8 mouse cellular contexts compared by ENCODE assay signal in genomic region chr5:113081439-113081838, GRCm38 (mm10). TPM values are rescaled to one million over a fixed set of nuclear protein-coding genes. Genes with fewer than 3 reads are reported as not detected.
DNase-seq lines count a peak whose midpoint lies in the region; ATAC-seq and TF ChIP-seq lines count a peak whose summit lies in the region.

Crybb3 (minus strand) TSS chr5:113081584.

- H3K27me3 ChIP-seq in midbrain, postnatal 0 days (ENCODE audit: insufficient read depth, low read length) = no peaks in the 10 kb centered on the region
- no peaks in the 10 kb centered on the region for H3K27me3 ChIP-seq in midbrain, embryonic 15.5 days (replicated peaks)
- peaks cover 15% of the 10 kb centered on the region for H3K27me3 ChIP-seq in heart, embryonic 15.5 days
- H3K27me3 ChIP-seq in midbrain, embryonic 16.5 days (ENCODE audit: control insufficient read depth, insufficient read depth, low read depth, low read length) = no peaks in the 10 kb centered on the region

- H3K4me3 ChIP-seq in midbrain, postnatal 0 days (ENCODE audit: low read depth, low read length) = no peak within 1 kb of the TSS
- H3K4me3 ChIP-seq in midbrain, embryonic 15.5 days = no peak within 1 kb of the TSS
- no peak within 1 kb of the TSS for H3K4me3 ChIP-seq in heart, embryonic 15.5 days
- no peak within 1 kb of the TSS for H3K4me3 ChIP-seq in midbrain, embryonic 16.5 days (ENCODE audit: low read depth, low read length)

- no peaks in the 10 kb centered on the region for H3K36me3 ChIP-seq in midbrain, postnatal 0 days (ENCODE audit: insufficient read depth, low read length)
- no peaks in the 10 kb centered on the region for H3K36me3 ChIP-seq in midbrain, embryonic 15.5 days (replicated peaks)
- no peaks in the 10 kb centered on the region for H3K36me3 ChIP-seq in heart, embryonic 15.5 days
- no peaks in the 10 kb centered on the region for H3K36me3 ChIP-seq in midbrain, embryonic 16.5 days (ENCODE audit: control insufficient read depth, insufficient read depth, low read length)

- H3K4me2 ChIP-seq in midbrain, postnatal 0 days (ENCODE audit: low read depth, low read length, poor library complexity, severe bottlenecking) = no peak within 1 kb of the TSS
- no peak within 1 kb of the TSS for H3K4me2 ChIP-seq in midbrain, embryonic 15.5 days
- H3K4me2 ChIP-seq in heart, embryonic 15.5 days = peak within 1 kb of the TSS; percentile 47
- H3K4me2 ChIP-seq in midbrain, embryonic 16.5 days (ENCODE audit: low read length) = no peak within 1 kb of the TSS

- peak; percentile 15; the same call in 1 of the 2 replicates for ATAC-seq in midbrain, postnatal 0 days (ENCODE audit: low FRiP score)
- no peak for ATAC-seq in midbrain, embryonic 15.5 days (replicated peaks)
- ATAC-seq in heart, embryonic 15.5 days (replicated peaks; ENCODE audit: insufficient number of reproducible peaks, insufficient read depth, low FRiP score, low read depth) = no peak
- no peak for ATAC-seq in midbrain, embryonic 16.5 days

- 85% methylated on average over 8 of the region's 8 CpGs for WGBS in midbrain, postnatal 0 days
- 82% methylated on average over 8 of the region's 8 CpGs for WGBS in midbrain, embryonic 15.5 days
- WGBS in heart, embryonic 15.5 days = 53% methylated on average over 8 of the region's 8 CpGs
- WGBS in midbrain, embryonic 16.5 days = 84% methylated on average over 8 of the region's 8 CpGs

- peak; percentile 24 to 37 for DNase-seq in adrenal gland, adult (ENCODE audit: inconsistent age in 2 of 2, low spot score in 1 of 2)
- DNase-seq in adrenal gland, adult 18-20 months (ENCODE audit: low spot score in 2 of 2) = no peak
- no peak for DNase-seq in midbrain, postnatal 0 days (ENCODE audit: low spot score)
- DNase-seq in testis, postnatal 14 days (ENCODE audit: low spot score) = peak; percentile 57
- no peak for DNase-seq in layer of hippocampus, postnatal 25 days (ENCODE audit: extremely low spot score in 1 of 2, low spot score in 1 of 2)

- H3K4me1 ChIP-seq in midbrain, postnatal 0 days (ENCODE audit: insufficient read depth, low read length) = no peaks in the 10 kb centered on the region
- 0 out of 2 replicates have a peak, but pooled peaks cover 1% of the 10 kb centered on the region for H3K4me1 ChIP-seq in midbrain, embryonic 15.5 days
- H3K4me1 ChIP-seq in heart, embryonic 15.5 days (replicated peaks) = peaks cover 25% of the 10 kb centered on the region
- H3K4me1 ChIP-seq in midbrain, embryonic 16.5 days (ENCODE audit: control insufficient read depth, insufficient read depth, low read length) = peaks cover 3% of the 10 kb centered on the region; the same call in 1 of the 2 replicates

- no peak within 1 kb of the TSS for H3K27ac ChIP-seq in midbrain, postnatal 0 days (ENCODE audit: low read depth, low read length)
- H3K27ac ChIP-seq in midbrain, embryonic 15.5 days = no peak within 1 kb of the TSS
- H3K27ac ChIP-seq in heart, embryonic 15.5 days = no peak within 1 kb of the TSS
- H3K27ac ChIP-seq in midbrain, embryonic 16.5 days (ENCODE audit: low read length) = no peak within 1 kb of the TSS

- H3K9me3 ChIP-seq in midbrain, postnatal 0 days (ENCODE audit: low read length) = no peaks in the 10 kb centered on the region
- no peaks in the 10 kb centered on the region for H3K9me3 ChIP-seq in midbrain, embryonic 15.5 days
- H3K9me3 ChIP-seq in heart, embryonic 15.5 days (replicated peaks) = no peaks in the 10 kb centered on the region
- H3K9me3 ChIP-seq in midbrain, embryonic 16.5 days (replicated peaks; ENCODE audit: control insufficient read depth, low read length, poor library complexity, severe bottlenecking) = no peaks in the 10 kb centered on the region

- H3K9ac ChIP-seq in midbrain, postnatal 0 days (replicated peaks; ENCODE audit: low read length, poor library complexity, severe bottlenecking) = no peak within 1 kb of the TSS
- H3K9ac ChIP-seq in midbrain, embryonic 15.5 days = no peak within 1 kb of the TSS
- no peak within 1 kb of the TSS for H3K9ac ChIP-seq in heart, embryonic 15.5 days
- H3K9ac ChIP-seq in midbrain, embryonic 16.5 days (ENCODE audit: low read depth, low read length) = no peak within 1 kb of the TSS

- TF ChIP-seq CTCF in midbrain, postnatal 0 days (IDR thresholded peaks at IDR 0.05) = no peak

RNA-seq across cellular contexts. Expression of gene Crybb3, which starts in this region (rescaled TPM):
- 1 to 10 TPM in 1 of 2 experiments, under 1 TPM in 1; 0.50 to 1.3 TPM for total RNA-seq in adrenal gland, adult 18-20 months (2021)
- 1.4 and 3.0 TPM in 2 replicates for total RNA-seq in midbrain, postnatal 0 days (2014; rRNA removed)
- polyA plus RNA-seq in midbrain, postnatal 0 days (2015; fragmentation: Nextera tagmentation; extraction: Ambion mirVana) = 2.2 and 3.1 TPM in 2 replicates
- 1.1 and 1.6 TPM in 2 replicates for polyA plus RNA-seq in midbrain, embryonic 15.5 days (2015; fragmentation: Nextera tagmentation; extraction: Ambion mirVana)
- 0.83 and 1.5 TPM in 2 replicates for polyA plus RNA-seq in heart, embryonic 15.5 days (2015; fragmentation: Nextera tagmentation; extraction: Ambion mirVana)
- total RNA-seq in layer of hippocampus, postnatal 25 days (2021) = 1 to 10 TPM; 1.5 to 2.8 TPM
- polyA plus RNA-seq in midbrain, embryonic 16.5 days (2015; fragmentation: Nextera tagmentation; extraction: Ambion mirVana) = 0.60 and 2.3 TPM in 2 replicates

Comparison
In these comparisons a context has a peak if more than half of its experiments do, and no peak if none do; other contexts are left out.
1. DNase-seq: peak in adrenal gland, adult (2 of 2) and testis, postnatal 14 days (single experiment); none in adrenal gland, adult 18-20 months (0 of 2), midbrain, postnatal 0 days (single experiment) and layer of hippocampus, postnatal 25 days (0 of 2).